Mouse (Mus musculus) bone marrow macrophage, adult 2 months (primary cell): ENCODE measurements around the gene Cmip. TPM values are rescaled to one million over a fixed set of nuclear protein-coding genes. Genes with fewer than 3 reads are reported as not detected.

Experiments
- H3K27ac ChIP-seq: 2 replicates; pipeline ENCODE4 v1.5.1; 2012; ENCODE audit warnings: low read depth, low read length; ENCODE audit not compliant: insufficient read depth
- H3K4me1 ChIP-seq: 2 replicates; pipeline ENCODE4 v1.6.1; 2012; ENCODE audit warnings: low read length; ENCODE audit not compliant: control insufficient read depth, insufficient read depth
- H3K4me3 ChIP-seq: 2 replicates; pipeline ENCODE4 v1.5.1; 2012; ENCODE audit warnings: mild to moderate bottlenecking, low read length, moderate library complexity; ENCODE audit not compliant: insufficient read depth
- CTCF ChIP-seq: IDR thresholded peaks from 2 replicates; pipeline ENCODE4 v1.5.1; 2012; ENCODE audit warnings: low read depth, mild to moderate bottlenecking, low read length, moderate library complexity
- POLR2A ChIP-seq: IDR thresholded peaks from 2 replicates; pipeline ENCODE4 v1.6.1; 2012; ENCODE audit warnings: mild to moderate bottlenecking, low read depth, low read length, borderline replicate concordance
- polyA plus RNA-seq: library from polyadenylated mRNA; stranded (reverse); fragments of >200 nt; gene quantifications from 2 replicates; pipeline ENCODE4 v1.2.4, GENCODE M21; 2012; ENCODE audit not compliant: missing spikeins, insufficient read depth, insufficient read length

Cmip gene
- polyA plus RNA-seq, 1 experiment: 60.1 TPM

- H3K4me3 ChIP-seq: peak overlapping the region; percentile 2; the same call in 1 of the 2 replicates
- peak overlapping the region; percentile 20 for H3K27ac ChIP-seq
- peaks cover 34% of the 10 kb centered on the region for H3K4me1 ChIP-seq
These were observed 51.6 kb downstream of the Cmip start for GRCm38 (mm10) chr8:117308303-117309095.

GRCm38 (mm10) chr8:117309653-117310274, 52.9 kb downstream of the Cmip start:
- no peak overlapping the region for H3K27ac ChIP-seq
- peaks cover 30% of the 10 kb centered on the region for H3K4me1 ChIP-seq
- TF ChIP-seq POLR2A: no peak
- TF ChIP-seq CTCF: no peak
- H3K4me3 ChIP-seq: no peak overlapping the region

More at GRCm38 (mm10) chr8:117308303-117309095, 51.6 kb downstream of the Cmip start:
- TF ChIP-seq POLR2A (no peak), CTCF (no peak)

- no peak overlapping the region for H3K4me3 ChIP-seq
- TF ChIP-seq CTCF (no peak), POLR2A (no peak)
- H3K27ac ChIP-seq: no peak overlapping the region
- peaks cover 24% of the 10 kb centered on the region for H3K4me1 ChIP-seq
These were observed 54.2 kb downstream of the Cmip start for GRCm38 (mm10) chr8:117310961-117311561.

DNA sequence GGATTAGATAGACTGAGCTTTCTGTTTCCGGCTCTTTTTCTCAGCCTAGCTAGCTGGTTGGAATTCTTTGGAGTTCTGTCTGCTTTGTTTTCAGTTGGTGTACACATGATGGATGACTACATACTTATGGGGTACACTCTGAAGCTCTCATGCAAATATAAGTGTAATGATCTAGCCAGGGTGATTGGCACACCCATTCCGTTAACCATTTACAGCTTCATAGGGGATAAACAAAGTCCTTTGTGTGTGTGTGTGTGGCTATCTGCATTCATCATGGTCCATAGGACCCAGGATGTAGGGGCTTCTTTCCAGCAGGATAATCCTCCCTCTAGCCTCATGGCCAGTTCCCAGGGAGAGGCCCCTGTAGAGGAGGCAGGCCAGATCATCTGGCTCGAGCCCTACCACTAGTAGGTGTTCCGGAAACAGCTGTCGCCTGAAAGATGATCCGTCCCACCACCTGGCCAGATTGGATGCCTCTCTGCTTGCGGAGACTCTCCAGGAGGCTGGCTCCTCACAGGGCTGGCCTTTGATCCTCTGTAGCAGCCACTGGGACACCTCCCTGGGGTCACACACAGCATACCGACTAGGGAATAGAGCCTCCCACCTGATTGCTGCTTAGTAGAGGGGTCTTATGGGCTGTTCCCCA, 57.6 kb downstream of the Cmip start:
- peaks cover 6% of the 10 kb centered on the region for H3K4me1 ChIP-seq

DNA sequence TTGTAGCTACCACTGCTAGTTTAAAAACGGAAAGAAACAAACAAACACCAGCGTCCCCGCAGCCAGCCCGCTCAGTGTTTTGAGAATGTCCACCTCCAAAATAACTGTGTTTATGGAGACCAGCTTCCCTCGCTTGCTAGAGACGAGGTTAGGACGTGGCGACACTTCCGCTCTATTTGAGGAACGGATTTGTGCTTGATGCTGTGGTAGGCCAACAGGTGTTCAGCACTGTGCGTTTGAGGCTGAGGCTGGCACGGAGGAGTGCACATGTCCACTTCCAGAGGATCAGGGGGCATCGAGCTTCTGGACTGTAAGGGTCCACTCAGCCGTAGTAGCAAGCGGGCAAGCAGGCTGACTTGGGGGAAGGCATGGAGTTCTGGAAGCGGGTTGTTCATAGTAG, 58.9 kb downstream of the Cmip start:
- Histone ChIP-seq H3K4me3 (no peak overlapping the region), H3K27ac (no peak overlapping the region), H3K4me1 (peaks cover 7% of the 10 kb centered on the region)
- TF ChIP-seq POLR2A (no peak), CTCF (no peak)

More for the DNA sequence above, 57.6 kb downstream of the Cmip start:
- no peak for TF ChIP-seq POLR2A
- TF ChIP-seq CTCF: no peak
- Histone ChIP-seq H3K27ac (no peak overlapping the region), H3K4me3 (no peak overlapping the region)

DNA sequence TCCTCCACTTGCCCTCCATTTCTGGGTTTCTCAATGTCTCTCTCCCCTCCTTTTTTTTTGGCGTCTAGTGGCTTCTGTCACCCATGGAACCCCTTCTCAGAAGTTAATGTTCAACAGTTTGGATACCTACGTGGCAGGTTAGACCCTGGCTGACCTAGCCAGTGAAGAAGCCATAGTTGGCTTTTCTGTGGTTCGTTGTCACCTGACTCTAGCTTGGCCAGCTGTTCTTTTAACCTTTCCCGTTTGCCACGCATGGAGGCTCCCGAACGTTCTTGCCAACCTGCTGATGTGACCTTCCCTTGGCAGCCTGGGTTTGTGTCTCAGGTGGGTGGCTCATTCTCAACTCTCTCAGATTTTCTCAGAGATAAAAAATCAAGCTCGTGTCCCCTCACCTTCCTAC, 60.6 kb downstream of the Cmip start:
- no peak overlapping the region for H3K4me3 ChIP-seq
- TF ChIP-seq CTCF (no peak), POLR2A (no peak)
- H3K27ac ChIP-seq: no peak overlapping the region
- H3K4me1 ChIP-seq: peaks cover 7% of the 10 kb centered on the region

DNA sequence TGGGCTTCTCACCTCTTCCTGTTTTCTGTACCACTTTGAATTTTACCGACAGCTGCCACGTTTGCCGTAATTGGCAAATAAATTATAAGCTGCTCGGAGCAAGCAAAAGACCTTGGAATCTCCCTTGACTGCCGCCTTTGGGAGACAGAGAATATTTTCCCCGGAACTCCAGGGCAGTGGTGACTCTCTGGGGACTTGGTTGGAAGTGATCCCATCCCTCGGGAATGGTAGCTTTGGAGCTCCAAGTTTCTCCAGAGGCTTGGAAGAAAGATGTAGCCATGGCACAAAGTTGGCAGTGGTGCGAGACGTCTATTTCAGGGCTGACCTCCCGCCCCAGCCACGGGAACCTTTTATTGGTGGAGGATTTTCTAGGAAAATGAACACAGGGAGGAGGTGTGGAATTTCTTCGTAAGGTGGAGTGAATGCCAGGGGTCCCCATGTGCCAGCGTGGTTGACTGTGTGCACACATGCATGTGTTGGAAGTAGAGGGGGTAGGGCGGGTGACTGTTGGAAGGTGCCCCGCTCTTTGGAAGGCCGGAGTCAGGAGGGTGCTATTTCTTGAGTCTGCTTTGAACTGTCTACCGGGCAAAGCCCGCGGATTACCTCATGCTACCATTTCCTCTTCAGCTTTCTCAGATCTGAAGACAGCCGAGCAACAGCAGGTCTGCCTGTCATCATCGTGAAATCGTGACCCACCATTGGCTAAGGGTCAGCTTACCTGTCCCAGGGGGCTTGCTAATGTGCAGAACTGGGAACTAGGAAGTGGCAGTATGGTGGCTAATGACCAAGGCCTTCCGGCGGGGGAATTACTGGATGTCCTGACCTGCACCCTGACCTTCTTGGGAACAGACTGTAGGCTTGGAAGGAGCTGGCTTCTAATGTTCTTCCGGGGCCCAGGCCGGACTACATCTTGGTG, 62.3 kb downstream of the Cmip start:
- H3K4me1 ChIP-seq: peaks cover 12% of the 10 kb centered on the region
- no peak overlapping the region for H3K4me3 ChIP-seq
- no peak overlapping the region for H3K27ac ChIP-seq
- TF ChIP-seq POLR2A (no peak), CTCF (no peak)

- Histone ChIP-seq H3K4me3 (no peak overlapping the region), H3K27ac (no peak overlapping the region), H3K4me1 (peaks cover 25% of the 10 kb centered on the region)
- TF ChIP-seq CTCF (no peak), POLR2A (no peak)
These were observed 63.8 kb downstream of the Cmip start for GRCm38 (mm10) chr8:117320616-117321015.

- Histone ChIP-seq H3K4me1 (peaks cover 29% of the 10 kb centered on the region), H3K27ac (no peak overlapping the region), H3K4me3 (no peak overlapping the region)
- TF ChIP-seq CTCF: no peak
- TF ChIP-seq POLR2A: no peak
These were observed 64.4 kb downstream of the Cmip start for GRCm38 (mm10) chr8:117321232-117321631.
